9 mouse cellular contexts compared by ENCODE assay signal in genomic region chr8:126267118-126267517, GRCm38 (mm10). TPM values are rescaled to one million over a fixed set of nuclear protein-coding genes. Genes with fewer than 3 reads are reported as not detected.
DNase-seq lines count a peak whose midpoint lies in the region; ATAC-seq and TF ChIP-seq lines count a peak whose summit lies in the region.
"Had no signal": no experiment of that assay in that cellular context is flagged by ENCODE, and none has a peak within 500 bp of the region (broad histone marks: within the 10 kb centered on the region; RNA-seq: fewer than 3 reads in every experiment).

No protein-coding gene starts in this region.

- H3K4me3 ChIP-seq in forebrain, postnatal 0 days (ENCODE audit: low read depth, low read length) = no peak overlapping the region
- H3K4me3 ChIP-seq in forebrain, embryonic 13.5 days = no peak overlapping the region
- H3K4me3 ChIP-seq in testis, adult 2 months (ENCODE audit: control insufficient read depth, low read depth, low read length) = no peak overlapping the region
- no peak overlapping the region for H3K4me3 ChIP-seq in embryonic facial prominence, embryonic 11.5 days (ENCODE audit: low read depth, low read length)
- no peak overlapping the region for H3K4me3 ChIP-seq in stomach, postnatal 0 days (ENCODE audit: low read depth, low read length)
- H3K4me3 ChIP-seq: hindbrain, embryonic 15.5 days had no signal

- ATAC-seq in forebrain, postnatal 0 days = no peak
- no peak for ATAC-seq in forebrain, embryonic 13.5 days
- no peak for ATAC-seq in embryonic facial prominence, embryonic 11.5 days (replicated peaks; ENCODE audit: insufficient number of reproducible peaks, low FRiP score, low TSS enrichment, low read depth)
- no peak for ATAC-seq in stomach, postnatal 0 days (ENCODE audit: low FRiP score, low TSS enrichment)

- no peaks in the 10 kb centered on the region for H3K4me1 ChIP-seq in forebrain, postnatal 0 days (ENCODE audit: insufficient read depth)
- no peaks in the 10 kb centered on the region for H3K4me1 ChIP-seq in forebrain, embryonic 13.5 days
- no peaks in the 10 kb centered on the region for H3K4me1 ChIP-seq in testis, adult 2 months (ENCODE audit: control insufficient read depth, insufficient read depth, low read length)
- H3K4me1 ChIP-seq in embryonic facial prominence, embryonic 11.5 days (ENCODE audit: control insufficient read depth, insufficient read depth, low read length) = no peaks in the 10 kb centered on the region
- H3K4me1 ChIP-seq in stomach, postnatal 0 days (replicated peaks; ENCODE audit: control insufficient read depth, insufficient read depth) = no peaks in the 10 kb centered on the region
- H3K4me1 ChIP-seq: hindbrain, embryonic 15.5 days had no signal

- H3K27me3 ChIP-seq in forebrain, postnatal 0 days (ENCODE audit: insufficient read depth, low read length) = no peaks in the 10 kb centered on the region
- no peaks in the 10 kb centered on the region for H3K27me3 ChIP-seq in forebrain, embryonic 13.5 days
- H3K27me3 ChIP-seq in testis, adult 2 months (ENCODE audit: control insufficient read depth, insufficient read depth, low read length) = no peaks in the 10 kb centered on the region
- H3K27me3 ChIP-seq in embryonic facial prominence, embryonic 11.5 days (ENCODE audit: control insufficient read depth, insufficient read depth, low read length) = no peaks in the 10 kb centered on the region
- H3K27me3 ChIP-seq in stomach, postnatal 0 days (ENCODE audit: control insufficient read depth, insufficient read depth, low read length) = no peaks in the 10 kb centered on the region
- H3K27me3 ChIP-seq: hindbrain, embryonic 15.5 days had no signal

- TF ChIP-seq EP300 in stomach, postnatal 0 days (optimal IDR thresholded peaks at IDR 0.05) = no peak

- no peak for TF ChIP-seq POLR2A in testis, adult 2 months (IDR thresholded peaks at IDR 0.05; ENCODE audit: control insufficient read depth, low read depth, low read length)

- no peaks in the 10 kb centered on the region for H3K36me3 ChIP-seq in forebrain, postnatal 0 days (ENCODE audit: insufficient read depth)
- no peaks in the 10 kb centered on the region for H3K36me3 ChIP-seq in forebrain, embryonic 13.5 days (ENCODE audit: poor library complexity, severe bottlenecking)
- no peaks in the 10 kb centered on the region for H3K36me3 ChIP-seq in testis, adult 2 months (ENCODE audit: control insufficient read depth, insufficient read depth, low read length)
- H3K36me3 ChIP-seq in embryonic facial prominence, embryonic 11.5 days (replicated peaks; ENCODE audit: control insufficient read depth, insufficient read depth, low read depth, low read length) = no peaks in the 10 kb centered on the region
- no peaks in the 10 kb centered on the region for H3K36me3 ChIP-seq in stomach, postnatal 0 days (ENCODE audit: control insufficient read depth, insufficient read depth, low read length)
- H3K36me3 ChIP-seq: hindbrain, embryonic 15.5 days had no signal

- H3K27ac ChIP-seq in forebrain, postnatal 0 days (ENCODE audit: low read depth, low read length) = no peak overlapping the region
- no peak overlapping the region for H3K27ac ChIP-seq in forebrain, embryonic 13.5 days
- H3K27ac ChIP-seq in testis, adult 2 months (ENCODE audit: control insufficient read depth, insufficient read depth, low read depth, low read length) = no peak overlapping the region
- no peak overlapping the region for H3K27ac ChIP-seq in embryonic facial prominence, embryonic 11.5 days (replicated peaks; ENCODE audit: low read depth, low read length)
- no peak overlapping the region for H3K27ac ChIP-seq in stomach, postnatal 0 days (replicated peaks)
- H3K27ac ChIP-seq: hindbrain, embryonic 15.5 days had no signal

- no peak for DNase-seq in forebrain, postnatal 0 days
- no peak for DNase-seq in testis, postnatal 10 days (ENCODE audit: low spot score)
- DNase-seq in embryonic facial prominence, embryonic 11.5 days (ENCODE audit: low spot score) = peak; percentile 58
- peak; percentile 16 for DNase-seq in stomach, postnatal 0 days (ENCODE audit: low spot score)
- no peak for DNase-seq in heart, postnatal 14 days
- no peak for DNase-seq in urinary bladder, postnatal 10 days (ENCODE audit: low spot score)

- WGBS in forebrain, postnatal 0 days = 39% methylated on average over 8 of the region's 8 CpGs
- 36% methylated on average over 8 of the region's 8 CpGs for WGBS in forebrain, embryonic 13.5 days
- 29% methylated on average over 8 of the region's 8 CpGs for WGBS in embryonic facial prominence, embryonic 11.5 days
- WGBS in stomach, postnatal 0 days = 29% methylated on average over 8 of the region's 8 CpGs

- no peak overlapping the region for H3K4me2 ChIP-seq in forebrain, postnatal 0 days (ENCODE audit: low read depth)
- no peak overlapping the region for H3K4me2 ChIP-seq in forebrain, embryonic 13.5 days
- H3K4me2 ChIP-seq in embryonic facial prominence, embryonic 11.5 days (ENCODE audit: low read depth, low read length) = no peak overlapping the region
- no peak overlapping the region for H3K4me2 ChIP-seq in stomach, postnatal 0 days (replicated peaks; ENCODE audit: low read depth)
- H3K4me2 ChIP-seq: hindbrain, embryonic 15.5 days had no signal

- intact Hi-C loops in heart, postnatal 14 days (cut with DNase I) = no loop called here

- peak; percentile 67 for TF ChIP-seq CTCF in forebrain, postnatal 0 days (IDR thresholded peaks at IDR 0.05; ENCODE audit: low read depth)
- TF ChIP-seq CTCF in testis, adult 2 months (IDR thresholded peaks at IDR 0.05; ENCODE audit: control insufficient read depth, insufficient read depth, insufficient replicate concordance, low read depth, low read length) = 0 out of 2 replicates have a peak, but pooled peaks have one; percentile 22
- TF ChIP-seq CTCF in stomach, postnatal 0 days (IDR thresholded peaks at IDR 0.05; ENCODE audit: low read depth) = peak; percentile 79

- H3K9me3 ChIP-seq in forebrain, postnatal 0 days (ENCODE audit: low read length) = no peaks in the 10 kb centered on the region
- H3K9me3 ChIP-seq in forebrain, embryonic 13.5 days (replicated peaks) = no peaks in the 10 kb centered on the region
- H3K9me3 ChIP-seq in embryonic facial prominence, embryonic 11.5 days (replicated peaks; ENCODE audit: control insufficient read depth, low read length) = no peaks in the 10 kb centered on the region
- no peaks in the 10 kb centered on the region for H3K9me3 ChIP-seq in stomach, postnatal 0 days (ENCODE audit: control insufficient read depth, low read length)
- H3K9me3 ChIP-seq: hindbrain, embryonic 15.5 days had no signal

- H3K9ac ChIP-seq in forebrain, postnatal 0 days = no peak overlapping the region
- H3K9ac ChIP-seq in forebrain, embryonic 13.5 days = no peak overlapping the region
- no peak overlapping the region for H3K9ac ChIP-seq in embryonic facial prominence, embryonic 11.5 days (replicated peaks; ENCODE audit: low read length)
- H3K9ac ChIP-seq in stomach, postnatal 0 days (ENCODE audit: low read length) = no peak overlapping the region
- H3K9ac ChIP-seq: hindbrain, embryonic 15.5 days had no signal

RNA-seq across cellular contexts. Expression of gene Slc35f3, which starts 31.2 kb away (rescaled TPM):
- 1.5 and 2.1 TPM in 2 replicates for total RNA-seq in forebrain, postnatal 0 days (2014; rRNA removed)
- 1.4 and 3.1 TPM in 2 replicates for polyA plus RNA-seq in forebrain, postnatal 0 days (2015; fragmentation: Nextera tagmentation; extraction: Ambion mirVana)
- 0.18 and 0.26 TPM in 2 replicates for polyA plus RNA-seq in forebrain, embryonic 13.5 days (2015; fragmentation: Nextera tagmentation; extraction: Ambion mirVana)
- 0.08 and 0.14 TPM in 2 replicates for polyA plus RNA-seq in testis, adult 2 months (2012; rRNA removed)
- polyA plus RNA-seq in embryonic facial prominence, embryonic 11.5 days (2014; fragmentation: Nextera tagmentation; extraction: Ambion mirVana) = 0.14 TPM in 2 replicates
- polyA plus RNA-seq in stomach, postnatal 0 days (2015; fragmentation: Nextera tagmentation; extraction: Ambion mirVana) = 0.68 and 0.88 TPM in 2 replicates
- not detected for total RNA-seq in heart, postnatal 14 days (2021)

Comparison
In these comparisons a context has a peak if more than half of its experiments do, and no peak if none do; other contexts are left out.
1. DNase-seq: peak in embryonic facial prominence, embryonic 11.5 days (single experiment) and stomach, postnatal 0 days (single experiment); none in forebrain, postnatal 0 days (single experiment), testis, postnatal 10 days (single experiment), heart, postnatal 14 days (0 of 2) and urinary bladder, postnatal 10 days (single experiment).
2. CTCF ChIP-seq: peak in every context shown above with its lines; median percentile 79 in stomach, postnatal 0 days; 67 in forebrain, postnatal 0 days; 22 in testis, adult 2 months.